Mouse (Mus musculus) testis, adult 2 months (tissue): ENCODE measurements at regions not wholly inside any gene's neighbourhood (a gene's known extent, or its start where the extent isn't known, plus 50 kb on each side); places are given as distances from the start of the nearest gene placed in this dataset.

Experiments
- CTCF ChIP-seq: fragments of 200-500 bp; IDR thresholded peaks from 2 replicates; pipeline ENCODE4 v1.5.1; 2012; ENCODE audit warnings: low read depth, mild to moderate bottlenecking, inconsistent platforms, low read length, moderate library complexity; ENCODE audit not compliant: control insufficient read depth, insufficient read depth, insufficient replicate concordance
- POLR2A ChIP-seq: fragments of 200-500 bp; IDR thresholded peaks from 2 replicates; pipeline ENCODE4 v1.6.1; 2012; ENCODE audit warnings: low read depth, mild to moderate bottlenecking, inconsistent platforms, low read length, moderate library complexity; ENCODE audit not compliant: control insufficient read depth

GRCm38 (mm10) chr10:66873468-66873867 is 222.5 kb upstream of the Jmjd1c start:
- no peak for TF ChIP-seq POLR2A
- no peak for TF ChIP-seq CTCF
